Mouse (Mus musculus): ENCODE measurements around the gene Rpl7l1. TPM values are rescaled to one million over a fixed set of nuclear protein-coding genes. Genes with fewer than 3 reads are reported as not detected.

The Rpl7l1 gene
- polyA plus RNA-seq (2016; fragmentation: Nextera tagmentation; extraction: Ambion mirVana) = 106 and 115 TPM in 2 replicates

GRCm38 (mm10) chr17:46782341-46783221, at the start of gene Rpl7l1:
TSS of gene Rpl7l1 (minus strand) at chr17:46782672.
- peaks cover 11% of the 10 kb centered on the region for H3K4me1 ChIP-seq (replicated peaks)
- peak within 1 kb of the TSS; percentile 80 for H3K4me2 ChIP-seq
- H3K27me3 ChIP-seq (replicated peaks) = no peaks in the 10 kb centered on the region
- peaks cover 32% of the 10 kb centered on the region for H3K36me3 ChIP-seq
- H3K27ac ChIP-seq (ENCODE audit: poor library complexity, severe bottlenecking) = peak within 1 kb of the TSS; percentile 82
- ATAC-seq (ENCODE audit: insufficient number of reproducible peaks, low FRiP score) = peak; percentile 95; the same call in 1 of the 2 replicates
- H3K9me3 ChIP-seq (replicated peaks) = no peaks in the 10 kb centered on the region
- WGBS = under 1% methylated on average over 44 of the region's 44 CpGs
- H3K4me3 ChIP-seq = peak within 1 kb of the TSS; percentile 78
- H3K9ac ChIP-seq = peak within 1 kb of the TSS; percentile 87

- H3K9me3 ChIP-seq (replicated peaks) = no peaks in the 10 kb centered on the region
- H3K9ac ChIP-seq = no peak overlapping the region
- no peak overlapping the region for H3K4me2 ChIP-seq
- WGBS = 85% methylated on average over 11 of the region's 11 CpGs
- no peaks in the 10 kb centered on the region for H3K27me3 ChIP-seq (replicated peaks)
- H3K4me3 ChIP-seq = no peak overlapping the region
- no peak overlapping the region for H3K27ac ChIP-seq (ENCODE audit: poor library complexity, severe bottlenecking)
- no peaks in the 10 kb centered on the region; the same call in 1 of the 2 replicates for H3K4me1 ChIP-seq (replicated peaks)
- ATAC-seq (ENCODE audit: insufficient number of reproducible peaks, low FRiP score) = no peak
- H3K36me3 ChIP-seq = peaks cover 35% of the 10 kb centered on the region
Observed at GRCm38 (mm10) chr17:46829856-46830535, 47.5 kb upstream of the Rpl7l1 start.

DNA sequence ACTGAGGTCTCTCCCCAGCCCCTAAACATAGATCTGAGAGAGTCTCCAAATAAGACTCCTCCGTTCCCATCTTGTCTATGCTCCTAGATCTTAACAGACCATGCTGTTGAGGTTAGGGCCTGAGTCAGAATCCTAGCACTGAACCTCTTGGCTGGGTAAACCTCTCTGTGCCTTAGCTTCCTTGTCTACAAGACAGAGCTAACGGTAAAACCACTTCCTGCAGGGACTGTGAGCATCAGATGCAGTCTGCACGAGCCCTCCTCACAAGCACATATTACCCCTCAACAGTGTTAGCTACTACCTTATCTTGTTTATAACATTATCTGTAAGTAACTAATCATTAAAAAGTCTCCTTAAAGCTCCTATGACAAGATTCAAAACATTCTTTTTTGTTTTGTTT, 46.5 kb upstream of the Rpl7l1 start:
- H3K4me1 ChIP-seq (replicated peaks) = no peaks in the 10 kb centered on the region; the same call in 1 of the 2 replicates
- H3K27me3 ChIP-seq (replicated peaks) = no peaks in the 10 kb centered on the region
- H3K27ac ChIP-seq (ENCODE audit: poor library complexity, severe bottlenecking) = no peak overlapping the region
- no peaks in the 10 kb centered on the region for H3K9me3 ChIP-seq (replicated peaks)
- H3K4me2 ChIP-seq = no peak overlapping the region
- no peak for ATAC-seq (ENCODE audit: insufficient number of reproducible peaks, low FRiP score)
- WGBS = 80% methylated on average over 3 of the region's 3 CpGs
- no peak overlapping the region for H3K4me3 ChIP-seq
- peaks cover 46% of the 10 kb centered on the region for H3K36me3 ChIP-seq
- H3K9ac ChIP-seq = no peak overlapping the region

GRCm38 (mm10) chr17:46823091-46823490, 40.6 kb upstream of the Rpl7l1 start:
- H3K36me3 ChIP-seq = peaks cover 71% of the 10 kb centered on the region
- WGBS = 93% methylated on average over 8 of the region's 8 CpGs

GRCm38 (mm10) chr17:46820628-46821027, 38.2 kb upstream of the Rpl7l1 start:
- Histone ChIP-seq H3K4me1 (replicated peaks) (peaks cover 8% of the 10 kb centered on the region; the same call in 1 of the 2 replicates), H3K4me2 (no peak overlapping the region), H3K9me3 (replicated peaks) (no peaks in the 10 kb centered on the region), H3K36me3 (peaks cover 67% of the 10 kb centered on the region), H3K4me3 (no peak overlapping the region), H3K27ac (ENCODE audit: poor library complexity, severe bottlenecking) (no peak overlapping the region), H3K9ac (no peak overlapping the region), H3K27me3 (replicated peaks) (no peaks in the 10 kb centered on the region)
- 94% methylated on average over 7 of the region's 7 CpGs for WGBS
- no peak for ATAC-seq (ENCODE audit: insufficient number of reproducible peaks, low FRiP score)

More at GRCm38 (mm10) chr17:46823091-46823490, 40.6 kb upstream of the Rpl7l1 start:
- H3K27ac ChIP-seq (ENCODE audit: poor library complexity, severe bottlenecking) = no peak overlapping the region
- no peaks in the 10 kb centered on the region for H3K9me3 ChIP-seq (replicated peaks)
- H3K4me3 ChIP-seq = no peak overlapping the region
- H3K27me3 ChIP-seq (replicated peaks) = no peaks in the 10 kb centered on the region
- no peak for ATAC-seq (ENCODE audit: insufficient number of reproducible peaks, low FRiP score)
- no peak overlapping the region for H3K4me2 ChIP-seq
- H3K9ac ChIP-seq = no peak overlapping the region
- peaks cover 8% of the 10 kb centered on the region; the same call in 1 of the 2 replicates for H3K4me1 ChIP-seq (replicated peaks)

GRCm38 (mm10) chr17:46817734-46818158, 35.3 kb upstream of the Rpl7l1 start:
- no peak for ATAC-seq (ENCODE audit: insufficient number of reproducible peaks, low FRiP score)
- H3K9me3 ChIP-seq (replicated peaks) = no peaks in the 10 kb centered on the region
- no peak overlapping the region for H3K9ac ChIP-seq
- peaks cover 55% of the 10 kb centered on the region for H3K36me3 ChIP-seq
- H3K4me2 ChIP-seq = no peak overlapping the region
- peaks cover 8% of the 10 kb centered on the region; the same call in 1 of the 2 replicates for H3K4me1 ChIP-seq (replicated peaks)
- H3K27ac ChIP-seq (ENCODE audit: poor library complexity, severe bottlenecking) = no peak overlapping the region
- no peaks in the 10 kb centered on the region for H3K27me3 ChIP-seq (replicated peaks)
- WGBS = 79% methylated on average over 12 of the region's 12 CpGs
- H3K4me3 ChIP-seq = no peak overlapping the region

GRCm38 (mm10) chr17:46816306-46816705, 33.8 kb upstream of the Rpl7l1 start:
- Histone ChIP-seq H3K9me3 (replicated peaks) (no peaks in the 10 kb centered on the region), H3K4me1 (replicated peaks) (peaks cover 8% of the 10 kb centered on the region; the same call in 1 of the 2 replicates), H3K27me3 (replicated peaks) (no peaks in the 10 kb centered on the region), H3K9ac (no peak overlapping the region), H3K4me2 (no peak overlapping the region), H3K27ac (ENCODE audit: poor library complexity, severe bottlenecking) (no peak overlapping the region), H3K4me3 (no peak overlapping the region), H3K36me3 (peaks cover 59% of the 10 kb centered on the region)
- ATAC-seq (ENCODE audit: insufficient number of reproducible peaks, low FRiP score) = no peak
- WGBS = 76% methylated on average over 13 of the region's 13 CpGs

- Histone ChIP-seq H3K27me3 (replicated peaks) (no peaks in the 10 kb centered on the region), H3K4me3 (no peak overlapping the region), H3K4me2 (no peak overlapping the region), H3K9me3 (replicated peaks) (no peaks in the 10 kb centered on the region), H3K36me3 (peaks cover 61% of the 10 kb centered on the region), H3K9ac (no peak overlapping the region), H3K4me1 (replicated peaks) (peaks cover 8% of the 10 kb centered on the region; the same call in 1 of the 2 replicates), H3K27ac (ENCODE audit: poor library complexity, severe bottlenecking) (no peak overlapping the region)
- 88% methylated on average over 6 of the region's 6 CpGs for WGBS
- ATAC-seq (ENCODE audit: insufficient number of reproducible peaks, low FRiP score) = no peak
Observed at GRCm38 (mm10) chr17:46814497-46814896, 32.0 kb upstream of the Rpl7l1 start.

DNA sequence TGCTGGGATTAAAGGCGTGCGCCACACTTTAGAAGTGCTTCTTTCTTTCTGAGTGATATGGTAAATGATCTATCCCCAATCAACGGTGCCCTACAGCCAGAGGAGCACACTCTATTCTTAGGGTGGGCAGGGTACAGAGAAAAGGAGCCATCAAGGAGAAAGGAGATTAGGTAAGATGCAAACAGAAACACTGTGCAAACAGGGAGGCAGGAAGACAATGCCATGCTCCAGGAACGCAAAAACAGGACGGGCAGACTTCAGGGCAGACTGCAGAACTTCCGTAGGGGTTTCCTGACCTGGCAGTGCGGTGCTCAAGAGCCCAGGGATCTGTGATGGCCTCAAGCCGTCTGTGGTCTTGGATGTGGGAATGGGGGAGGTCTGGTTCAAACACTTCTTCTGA, 31.2 kb upstream of the Rpl7l1 start:
- Histone ChIP-seq H3K4me3 (no peak overlapping the region), H3K36me3 (peaks cover 57% of the 10 kb centered on the region), H3K4me1 (replicated peaks) (0 out of 2 replicates have a peak, but pooled peaks cover under 1% of the 10 kb centered on the region), H3K9ac (no peak overlapping the region), H3K9me3 (replicated peaks) (no peaks in the 10 kb centered on the region), H3K4me2 (no peak overlapping the region), H3K27me3 (replicated peaks) (no peaks in the 10 kb centered on the region), H3K27ac (ENCODE audit: poor library complexity, severe bottlenecking) (no peak overlapping the region)
- 78% methylated on average over 8 of the region's 8 CpGs for WGBS
- ATAC-seq (ENCODE audit: insufficient number of reproducible peaks, low FRiP score) = no peak

- H3K27me3 ChIP-seq (replicated peaks) = no peaks in the 10 kb centered on the region
- H3K4me1 ChIP-seq (replicated peaks) = no peaks in the 10 kb centered on the region
- H3K9ac ChIP-seq = no peak overlapping the region
- no peak overlapping the region for H3K4me3 ChIP-seq
- H3K36me3 ChIP-seq = peaks cover 60% of the 10 kb centered on the region
- no peak for ATAC-seq (ENCODE audit: insufficient number of reproducible peaks, low FRiP score)
- H3K4me2 ChIP-seq = no peak overlapping the region
- H3K9me3 ChIP-seq (replicated peaks) = no peaks in the 10 kb centered on the region
- no peak overlapping the region for H3K27ac ChIP-seq (ENCODE audit: poor library complexity, severe bottlenecking)
- 88% methylated on average over 1 of the region's 1 CpGs for WGBS
Observed at GRCm38 (mm10) chr17:46812442-46812841, 30.0 kb upstream of the Rpl7l1 start.

GRCm38 (mm10) chr17:46810672-46811071, 28.2 kb upstream of the Rpl7l1 start:
- no peaks in the 10 kb centered on the region for H3K27me3 ChIP-seq (replicated peaks)

More at GRCm38 (mm10) chr17:46810672-46811071, 28.2 kb upstream of the Rpl7l1 start:
- H3K9ac ChIP-seq = no peak overlapping the region
- 90% methylated on average over 3 of the region's 3 CpGs for WGBS
- no peak overlapping the region for H3K4me2 ChIP-seq
- no peaks in the 10 kb centered on the region for H3K9me3 ChIP-seq (replicated peaks)
- H3K4me3 ChIP-seq = no peak overlapping the region
- H3K4me1 ChIP-seq (replicated peaks) = no peaks in the 10 kb centered on the region
- no peak overlapping the region for H3K27ac ChIP-seq (ENCODE audit: poor library complexity, severe bottlenecking)
- ATAC-seq (ENCODE audit: insufficient number of reproducible peaks, low FRiP score) = no peak
- peaks cover 72% of the 10 kb centered on the region for H3K36me3 ChIP-seq
